In the genomic region with DNA sequence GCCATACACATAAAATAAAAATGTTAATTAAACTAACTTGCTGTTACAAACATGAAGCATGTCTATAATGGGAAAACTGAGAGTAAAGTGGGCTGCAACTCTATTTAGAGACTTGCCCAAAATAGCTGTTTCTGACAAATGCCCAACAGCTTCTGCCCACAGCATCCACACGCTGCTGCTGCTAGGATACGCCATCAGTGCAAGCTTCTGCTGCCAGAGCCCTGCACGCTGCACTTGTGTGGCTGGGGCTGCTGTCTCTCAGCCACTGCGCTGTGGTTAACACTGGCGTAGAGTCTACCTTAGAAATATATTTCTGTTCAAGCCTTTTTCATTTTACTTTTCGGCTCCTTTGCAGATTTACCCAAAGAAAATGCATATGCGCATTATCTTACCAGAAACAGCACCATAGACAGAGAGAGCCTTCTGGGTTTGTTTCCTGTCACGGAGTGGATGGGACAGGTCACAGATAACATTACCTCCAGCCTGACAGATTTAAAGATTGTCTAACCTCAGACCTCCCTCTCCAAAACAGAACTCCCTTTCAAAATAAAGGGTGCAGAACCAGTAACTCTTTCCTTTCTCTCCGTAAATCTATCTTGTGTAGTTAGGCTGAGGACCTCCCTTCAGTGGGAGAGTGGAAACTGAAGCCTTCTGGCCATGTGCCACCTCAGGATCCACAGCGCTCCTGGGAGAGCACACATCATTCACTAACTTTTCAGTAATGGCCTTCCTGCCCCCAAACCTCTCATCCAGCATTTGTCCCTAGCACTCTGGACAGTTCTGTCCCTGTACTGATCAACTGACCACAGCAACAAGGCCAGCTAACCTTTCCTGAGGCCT, we compare ENCODE assay signal across 11 mouse cellular contexts. TPM values are rescaled to one million over a fixed set of nuclear protein-coding genes. Genes with fewer than 3 reads are reported as not detected.
DNase-seq lines count a peak whose midpoint lies in the region; ATAC-seq and TF ChIP-seq lines count a peak whose summit lies in the region.
"Had no signal": no experiment of that assay in that cellular context is flagged by ENCODE, and none has a peak within 500 bp of the region (broad histone marks: within the 10 kb centered on the region; RNA-seq: fewer than 3 reads in every experiment).

No protein-coding gene starts in this region.

- no peak for TF ChIP-seq RAD21 in MEL (IDR thresholded peaks at IDR 0.05; ENCODE audit: low read depth, low read length)

- TF ChIP-seq EP300 in MEL (IDR thresholded peaks at IDR 0.05; ENCODE audit: low read depth in 1 of 2, low read length in 2 of 2), result peak; percentile 58 to 63

- H3K9ac ChIP-seq in heart, embryonic 13.5 days, result peak overlapping the region; percentile 34; the same call in 1 of the 2 replicates
- H3K9ac ChIP-seq in MEL (ENCODE audit: control insufficient read depth, low read depth, low read length, poor library complexity, severe bottlenecking), result no peak overlapping the region
- no peak overlapping the region for H3K9ac ChIP-seq in limb, embryonic 14.5 days (ENCODE audit: low read depth, low read length, severe bottlenecking)

- peaks cover 25% of the 10 kb centered on the region for H3K36me3 ChIP-seq in heart, embryonic 13.5 days
- H3K36me3 ChIP-seq in MEL (ENCODE audit: control insufficient read depth in 1 of 2, insufficient read depth in 2 of 2, low read length in 2 of 2), result peaks cover 0 to 17% of the 10 kb centered on the region in 2 experiments
- H3K36me3 ChIP-seq in limb, embryonic 14.5 days (ENCODE audit: control insufficient read depth, insufficient read depth, low read length), result peaks cover 8% of the 10 kb centered on the region

- no peak for TF ChIP-seq CTCF in MEL (IDR thresholded peaks at IDR 0.05 in 2 of 3, conservative IDR thresholded peaks at IDR 0.05 in 1 of 3; ENCODE audit: control insufficient read depth in 1 of 3, insufficient read depth in 1 of 3, low read depth in 2 of 3, low read length in 3 of 3, poor library complexity in 1 of 3, severe bottlenecking in 1 of 3)

- H3K4me2 ChIP-seq in heart, embryonic 13.5 days, result no peak overlapping the region; the same call in 1 of the 2 replicates
- H3K4me2 ChIP-seq in limb, embryonic 14.5 days (replicated peaks; ENCODE audit: low read depth, low read length, severe bottlenecking), result no peak overlapping the region

- peaks cover 84% of the 10 kb centered on the region for H3K79me2 ChIP-seq in MEL (ENCODE audit: control insufficient read depth, insufficient read depth, low read length, poor library complexity)

- 51% methylated on average over 10 of the region's 10 CpGs for WGBS in heart, embryonic 13.5 days
- WGBS in limb, embryonic 14.5 days, result 74% methylated on average over 10 of the region's 10 CpGs

- no peak for ATAC-seq in heart, embryonic 13.5 days (ENCODE audit: extremely low read depth, insufficient number of reproducible peaks, low FRiP score, low TSS enrichment)
- no peak for ATAC-seq in limb, embryonic 14.5 days (ENCODE audit: low FRiP score, low read depth)

- no peak for DNase-seq in heart, postnatal 4 days
- peak; percentile 39 for DNase-seq in MEL (ENCODE audit: low read depth, low spot score)
- peak; percentile 81 to 83 for DNase-seq in frontal cortex, adult 2 months (ENCODE audit: extremely low spot score in 1 of 2, low spot score in 1 of 2)
- DNase-seq in limb, embryonic 14.5 days (ENCODE audit: low spot score), result no peak
- DNase-seq in ovary, postnatal 14 days (ENCODE audit: low spot score), result no peak
- DNase-seq in urinary bladder, adult 18-20 months (ENCODE audit: low spot score in 2 of 2), result no peak
- DNase-seq: lung, adult 2 months had no signal

- no peak for TF ChIP-seq POLR2A in MEL (IDR thresholded peaks at IDR 0.05; ENCODE audit: control insufficient read depth in 1 of 2, insufficient read depth in 1 of 2, low read depth in 1 of 2, low read length in 2 of 2, poor library complexity in 1 of 2)
- no peak for TF ChIP-seq POLR2A in limb, embryonic 14.5 days (IDR thresholded peaks at IDR 0.05; ENCODE audit: borderline replicate concordance, extremely low read depth, insufficient read depth, insufficient read length)

- peaks cover 72% of the 10 kb centered on the region for H3K4me1 ChIP-seq in heart, embryonic 13.5 days
- peaks cover 11 to 27% of the 10 kb centered on the region in 2 experiments for H3K4me1 ChIP-seq in MEL (ENCODE audit: control insufficient read depth in 1 of 2, insufficient read depth in 2 of 2, low read length in 2 of 2)
- peaks cover 29% of the 10 kb centered on the region; the same call in 1 of the 2 replicates for H3K4me1 ChIP-seq in limb, embryonic 14.5 days (ENCODE audit: control insufficient read depth, insufficient read depth, low read length)

- H3K27ac ChIP-seq in heart, embryonic 13.5 days (replicated peaks), result peak overlapping the region; percentile 69
- peak overlapping the region; percentile 14; the same call in 1 of the 2 replicates for H3K27ac ChIP-seq in MEL (ENCODE audit: control insufficient read depth, low read depth, low read length)
- 0 out of 2 replicates have a peak overlapping the region, but pooled peaks have one; percentile 9 for H3K27ac ChIP-seq in limb, embryonic 14.5 days (replicated peaks; ENCODE audit: low read depth, low read length)

- no peaks in the 10 kb centered on the region for H3K27me3 ChIP-seq in heart, embryonic 13.5 days (replicated peaks)
- no peaks in the 10 kb centered on the region for H3K27me3 ChIP-seq in MEL (ENCODE audit: control insufficient read depth in 1 of 2, insufficient read depth in 2 of 2, low read length in 2 of 2)
- H3K27me3 ChIP-seq in limb, embryonic 14.5 days (ENCODE audit: control insufficient read depth, insufficient read depth, low read length), result no peaks in the 10 kb centered on the region

- H3K9me3 ChIP-seq in heart, embryonic 13.5 days, result no peaks in the 10 kb centered on the region
- no peaks in the 10 kb centered on the region for H3K9me3 ChIP-seq in MEL (replicated peaks; ENCODE audit: insufficient read depth, low read length)
- no peaks in the 10 kb centered on the region for H3K9me3 ChIP-seq in limb, embryonic 14.5 days (ENCODE audit: control insufficient read depth, low read length)

- no peak overlapping the region for H3K4me3 ChIP-seq in heart, embryonic 13.5 days
- no peak overlapping the region for H3K4me3 ChIP-seq in MEL (ENCODE audit: control insufficient read depth in 1 of 2, insufficient read depth in 1 of 2, low read depth in 2 of 2, low read length in 2 of 2)
- no peak overlapping the region for H3K4me3 ChIP-seq in limb, embryonic 14.5 days (replicated peaks; ENCODE audit: low read length)

TF ChIP-seq in MEL, 35 proteins besides CTCF, POLR2A, EP300 and RAD21 (continues in another document):
- TF ChIP-seq POLR2AphosphoS5 (IDR thresholded peaks at IDR 0.05; ENCODE audit: borderline replicate concordance, low read depth, low read length) (no peak), MAFK (IDR thresholded peaks at IDR 0.05; ENCODE audit: borderline replicate concordance, low read depth, low read length) (no peak)

RNA-seq across cellular contexts. Expression of gene Nudt3, which starts 12.4 kb away (rescaled TPM):
- polyA plus RNA-seq in heart, embryonic 13.5 days (2015; fragmentation: Nextera tagmentation; extraction: Ambion mirVana), result 98.8 and 108 TPM in 2 replicates
- total RNA-seq in heart, postnatal 4 days (2021), result 100 to 1,000 TPM; 340 to 371 TPM
- 93.8 and 96.5 TPM in 2 replicates for total RNA-seq in MEL (2012; rRNA removed)
- polyA plus RNA-seq in MEL (2012; ENCODE audit: insufficient read depth in 1 of 2, insufficient read length in 2 of 2, low read depth in 1 of 2, low replicate concordance in 2 of 2, missing spikeins in 1 of 2), result 100 to 1,000 TPM in 1 of 2 experiments, 10 to 100 TPM in 1; 97.0 to 258 TPM
- 352 and 353 TPM in 2 replicates for polyA plus RNA-seq in frontal cortex, adult 2 months (2012; rRNA removed)
- polyA plus RNA-seq in limb, embryonic 14.5 days (2012; rRNA removed), result 116 and 121 TPM in 2 replicates
- polyA plus RNA-seq in limb, embryonic 14.5 days (2014; fragmentation: Nextera tagmentation; extraction: Ambion mirVana), result 35.7 and 36.8 TPM in 2 replicates

RNA-seq across cellular contexts. Expression of gene RPS10-NUDT3, which starts 24.1 kb away (rescaled TPM):
- not detected in 2 replicates for polyA plus RNA-seq in heart, embryonic 13.5 days (2015; fragmentation: Nextera tagmentation; extraction: Ambion mirVana)
- total RNA-seq in heart, postnatal 4 days (2021), result not detected
- total RNA-seq in MEL (2012; rRNA removed), result not detected in 2 replicates
- polyA plus RNA-seq in MEL (2012; ENCODE audit: insufficient read depth in 1 of 2, insufficient read length in 2 of 2, low read depth in 1 of 2, low replicate concordance in 2 of 2, missing spikeins in 1 of 2), result 10 to 100 TPM in 1 of 2 experiments, not detected in 1; 37.3 TPM
- 0.20 TPM in 1 of 2 replicates, not detected in the other for polyA plus RNA-seq in frontal cortex, adult 2 months (2012; rRNA removed)
- 0.11 TPM in 1 of 2 replicates, not detected in the other for polyA plus RNA-seq in limb, embryonic 14.5 days (2012; rRNA removed)
- not detected in 2 replicates for polyA plus RNA-seq in limb, embryonic 14.5 days (2014; fragmentation: Nextera tagmentation; extraction: Ambion mirVana)
- total RNA-seq: ES-E14 had no signal
- polyA plus RNA-seq: intestine, postnatal 0 days; lung, adult 2 months; stomach, embryonic 14.5 days had no signal

RNA-seq across cellular contexts. Expression of gene Rps10, which starts 25.6 kb away (rescaled TPM):
- 600 and 606 TPM in 2 replicates for polyA plus RNA-seq in heart, embryonic 13.5 days (2015; fragmentation: Nextera tagmentation; extraction: Ambion mirVana)
- total RNA-seq in heart, postnatal 4 days (2021), result 100 to 1,000 TPM; 857 to 917 TPM
- 3,087 and 3,166 TPM in 2 replicates for total RNA-seq in MEL (2012; rRNA removed)
- 1,000 to 10,000 TPM; 3,057 to 3,899 TPM for polyA plus RNA-seq in MEL (2012; ENCODE audit: insufficient read depth in 1 of 2, insufficient read length in 2 of 2, low read depth in 1 of 2, low replicate concordance in 2 of 2, missing spikeins in 1 of 2)
- polyA plus RNA-seq in frontal cortex, adult 2 months (2012; rRNA removed), result 567 and 606 TPM in 2 replicates
- 1,839 and 1,928 TPM in 2 replicates for polyA plus RNA-seq in limb, embryonic 14.5 days (2012; rRNA removed)
- polyA plus RNA-seq in limb, embryonic 14.5 days (2014; fragmentation: Nextera tagmentation; extraction: Ambion mirVana), result 1,149 and 1,160 TPM in 2 replicates

RNA-seq across cellular contexts. Expression of gene Pacsin1, which starts 44.4 kb away (rescaled TPM):
- polyA plus RNA-seq in heart, embryonic 13.5 days (2015; fragmentation: Nextera tagmentation; extraction: Ambion mirVana), result 0.78 and 1.4 TPM in 2 replicates
- under 1 TPM in 1 of 2 experiments, not detected in 1; 0.17 TPM for total RNA-seq in heart, postnatal 4 days (2021)
- total RNA-seq in MEL (2012; rRNA removed), result not detected in 2 replicates
- under 1 TPM in 1 of 2 experiments, not detected in 1; 0.17 TPM for polyA plus RNA-seq in MEL (2012; ENCODE audit: insufficient read depth in 1 of 2, insufficient read length in 2 of 2, low read depth in 1 of 2, low replicate concordance in 2 of 2, missing spikeins in 1 of 2)
- polyA plus RNA-seq in frontal cortex, adult 2 months (2012; rRNA removed), result 270 and 282 TPM in 2 replicates
- polyA plus RNA-seq in limb, embryonic 14.5 days (2012; rRNA removed), result 2.4 and 3.3 TPM in 2 replicates
- polyA plus RNA-seq in limb, embryonic 14.5 days (2014; fragmentation: Nextera tagmentation; extraction: Ambion mirVana), result 3.3 and 4.5 TPM in 2 replicates

RNA-seq across cellular contexts. Expression of gene AI413582, which starts 45.3 kb away (rescaled TPM):
- polyA plus RNA-seq in heart, embryonic 13.5 days (2015; fragmentation: Nextera tagmentation; extraction: Ambion mirVana), result 16.0 and 18.3 TPM in 2 replicates
- 1 to 10 TPM; 8.7 to 8.8 TPM for total RNA-seq in heart, postnatal 4 days (2021)
- 20.6 and 21.5 TPM in 2 replicates for total RNA-seq in MEL (2012; rRNA removed)
- polyA plus RNA-seq in MEL (2012; ENCODE audit: insufficient read depth in 1 of 2, insufficient read length in 2 of 2, low read depth in 1 of 2, low replicate concordance in 2 of 2, missing spikeins in 1 of 2), result 10 to 100 TPM in 1 of 2 experiments, not detected in 1; 56.5 TPM
- 83.9 and 84.2 TPM in 2 replicates for polyA plus RNA-seq in frontal cortex, adult 2 months (2012; rRNA removed)
- polyA plus RNA-seq in limb, embryonic 14.5 days (2012; rRNA removed), result 24.1 and 28.0 TPM in 2 replicates
- 31.4 and 31.9 TPM in 2 replicates for polyA plus RNA-seq in limb, embryonic 14.5 days (2014; fragmentation: Nextera tagmentation; extraction: Ambion mirVana)

Comparison
In these comparisons a context has a peak if more than half of its experiments do, and no peak if none do; other contexts are left out.
1. H3K27ac ChIP-seq: peak in every context shown above with its lines; median percentile 69 in heart, embryonic 13.5 days; 14 in MEL; 9 in limb, embryonic 14.5 days.
2. DNase-seq: peak in MEL (single experiment) and frontal cortex, adult 2 months (2 of 2); none in heart, postnatal 4 days (single experiment), limb, embryonic 14.5 days (single experiment), ovary, postnatal 14 days (single experiment) and urinary bladder, adult 18-20 months (0 of 2).